8 mouse cellular contexts compared by ENCODE assay signal in genomic region chr19:10203146-10203847, GRCm38 (mm10). TPM values are rescaled to one million over a fixed set of nuclear protein-coding genes. Genes with fewer than 3 reads are reported as not detected.
A peak's percentile ranks its signal among the peaks of the same experiment; 100 is the strongest.
DNase-seq lines count a peak whose midpoint lies in the region; ATAC-seq and TF ChIP-seq lines count a peak whose summit lies in the region.

No protein-coding gene starts in this region.

- H3K27me3 ChIP-seq in cerebellum, adult 2 months (ENCODE audit: control insufficient read depth, insufficient read depth, low read length), result no peaks in the 10 kb centered on the region
- no peaks in the 10 kb centered on the region for H3K27me3 ChIP-seq in E14TG2a.4 (ENCODE audit: insufficient read depth, low read length)
- no peaks in the 10 kb centered on the region for H3K27me3 ChIP-seq in forebrain, embryonic 11.5 days (ENCODE audit: control insufficient read depth, insufficient read depth, low read length)
- no peaks in the 10 kb centered on the region for H3K27me3 ChIP-seq in liver, embryonic 15.5 days

- H3K9me3 ChIP-seq in E14TG2a.4 (ENCODE audit: low read length), result no peaks in the 10 kb centered on the region
- H3K9me3 ChIP-seq in forebrain, embryonic 11.5 days (ENCODE audit: control insufficient read depth, low read length), result no peaks in the 10 kb centered on the region
- H3K9me3 ChIP-seq in liver, embryonic 15.5 days (replicated peaks), result no peaks in the 10 kb centered on the region

- under 1% methylated on average over 23 of the region's 23 CpGs for WGBS in cerebellum, adult 2 months
- whole genome bisulfite sequencing in forebrain, embryonic 11.5 days, result 5% methylated on average over 23 of the region's 23 CpGs
- 1% methylated on average over 23 of the region's 23 CpGs for WGBS in liver, embryonic 15.5 days (ENCODE audit: insufficient replicate concordance)

- no peak for TF ChIP-seq POLR2A in cerebellum, adult 2 months (IDR thresholded peaks at IDR 0.05; ENCODE audit: borderline replicate concordance, insufficient read depth, low read length)

- ATAC-seq in forebrain, embryonic 11.5 days (replicated peaks; ENCODE audit: low FRiP score), result no peak; the same call in 1 of the 2 replicates
- peak; percentile 77 for ATAC-seq in liver, embryonic 15.5 days (ENCODE audit: insufficient read depth)

- H3K9ac ChIP-seq in forebrain, embryonic 11.5 days (ENCODE audit: low read length), result peak overlapping the region; percentile 79
- H3K9ac ChIP-seq in liver, embryonic 15.5 days, result peak overlapping the region; percentile 94

- TF ChIP-seq CTCF in cerebellum, adult 2 months (IDR thresholded peaks at IDR 0.05; ENCODE audit: borderline replicate concordance, insufficient read depth, low read depth, low read length), result no peak
- TF ChIP-seq CTCF in E14TG2a.4 (conservative IDR thresholded peaks at IDR 0.05; ENCODE audit: low read length), result no peak

- peak overlapping the region; percentile 83 for H3K4me3 ChIP-seq in cerebellum, adult 2 months (replicated peaks; ENCODE audit: insufficient read depth, low read depth, low read length)
- peak overlapping the region; percentile 94 for H3K4me3 ChIP-seq in E14TG2a.4 (replicated peaks; ENCODE audit: low read length)
- H3K4me3 ChIP-seq in forebrain, embryonic 11.5 days (ENCODE audit: low read depth, low read length), result peak overlapping the region; percentile 67
- peak overlapping the region; percentile 91 for H3K4me3 ChIP-seq in liver, embryonic 15.5 days (replicated peaks)

- H3K36me3 ChIP-seq in E14TG2a.4 (ENCODE audit: insufficient read depth, low read length), result peaks cover 75% of the 10 kb centered on the region
- H3K36me3 ChIP-seq in forebrain, embryonic 11.5 days (ENCODE audit: control insufficient read depth, insufficient read depth, low read length), result peaks cover 11% of the 10 kb centered on the region
- H3K36me3 ChIP-seq in liver, embryonic 15.5 days (replicated peaks), result peaks cover 66% of the 10 kb centered on the region

- no peaks in the 10 kb centered on the region for H3K4me1 ChIP-seq in cerebellum, adult 2 months (ENCODE audit: control insufficient read depth, insufficient read depth, low read length)
- H3K4me1 ChIP-seq in E14TG2a.4 (replicated peaks; ENCODE audit: low read depth, low read length), result peaks cover 75% of the 10 kb centered on the region
- H3K4me1 ChIP-seq in forebrain, embryonic 11.5 days (replicated peaks; ENCODE audit: control insufficient read depth, insufficient read depth, low read length), result peaks cover 5% of the 10 kb centered on the region; the same call in 1 of the 2 replicates
- peaks cover 60% of the 10 kb centered on the region for H3K4me1 ChIP-seq in liver, embryonic 15.5 days (replicated peaks)

- no peak for DNase-seq in cerebellum, adult 2 months
- no peak for DNase-seq in cerebellum, adult 8-10 months
- no peak for DNase-seq in forebrain, embryonic 11.5 days (ENCODE audit: low spot score)
- DNase-seq in ovary, adult 18-20 months (ENCODE audit: low spot score), result no peak
- DNase-seq in adrenal gland, adult 2 months, result no peak
- no peak for DNase-seq in kidney, adult 11 months

- no peak overlapping the region for H3K27ac ChIP-seq in cerebellum, adult 2 months (ENCODE audit: insufficient read depth, low read length)
- peak overlapping the region; percentile 81 for H3K27ac ChIP-seq in forebrain, embryonic 11.5 days (ENCODE audit: low read depth, low read length)
- peak overlapping the region; percentile 94 for H3K27ac ChIP-seq in liver, embryonic 15.5 days (replicated peaks)

- peak overlapping the region; percentile 76 for H3K4me2 ChIP-seq in forebrain, embryonic 11.5 days (ENCODE audit: low read depth, low read length, severe bottlenecking)
- peak overlapping the region; percentile 75 for H3K4me2 ChIP-seq in liver, embryonic 15.5 days

RNA-seq across cellular contexts. Expression of gene Tmem258, which starts 0.5 kb away (rescaled TPM):
- polyA plus RNA-seq in cerebellum, adult 2 months (2012; rRNA removed), result 59.2 and 65.5 TPM in 2 replicates
- 320 and 330 TPM in 2 replicates for polyA plus RNA-seq in forebrain, embryonic 11.5 days (2014; fragmentation: Nextera tagmentation; extraction: Ambion mirVana)
- polyA plus RNA-seq in liver, embryonic 15.5 days (2015; fragmentation: Nextera tagmentation; extraction: Ambion mirVana), result 254 and 296 TPM in 2 replicates
- total RNA-seq in adrenal gland, adult 2 months (2021), result 100 to 1,000 TPM; 180 to 185 TPM
- polyA plus RNA-seq in adrenal gland, adult 2 months (2012; rRNA removed), result 81.8 and 98.2 TPM in 2 replicates

RNA-seq across cellular contexts. Expression of gene Fen1, which starts 0.7 kb away (rescaled TPM):
- 19.9 and 20.2 TPM in 2 replicates for polyA plus RNA-seq in cerebellum, adult 2 months (2012; rRNA removed)
- polyA plus RNA-seq in forebrain, embryonic 11.5 days (2014; fragmentation: Nextera tagmentation; extraction: Ambion mirVana), result 151 TPM in 2 replicates
- 136 and 142 TPM in 2 replicates for polyA plus RNA-seq in liver, embryonic 15.5 days (2015; fragmentation: Nextera tagmentation; extraction: Ambion mirVana)
- 10 to 100 TPM in 1 of 2 experiments, 1 to 10 TPM in 1; 8.6 to 10.9 TPM for total RNA-seq in adrenal gland, adult 2 months (2021)
- polyA plus RNA-seq in adrenal gland, adult 2 months (2012; rRNA removed), result 4.6 and 7.0 TPM in 2 replicates

RNA-seq across cellular contexts. Expression of gene Fads1, which starts 20.6 kb away (rescaled TPM):
- polyA plus RNA-seq in cerebellum, adult 2 months (2012; rRNA removed), result 141 and 161 TPM in 2 replicates
- polyA plus RNA-seq in forebrain, embryonic 11.5 days (2014; fragmentation: Nextera tagmentation; extraction: Ambion mirVana), result 192 and 196 TPM in 2 replicates
- 73.6 and 80.7 TPM in 2 replicates for polyA plus RNA-seq in liver, embryonic 15.5 days (2015; fragmentation: Nextera tagmentation; extraction: Ambion mirVana)
- 1,000 to 10,000 TPM in 1 of 2 experiments, 100 to 1,000 TPM in 1; 745 to 1,239 TPM for total RNA-seq in adrenal gland, adult 2 months (2021)
- 203 and 332 TPM in 2 replicates for polyA plus RNA-seq in adrenal gland, adult 2 months (2012; rRNA removed)

RNA-seq across cellular contexts. Expression of gene Myrf, which starts 37.3 kb away (rescaled TPM):
- 35.0 and 43.1 TPM in 2 replicates for polyA plus RNA-seq in cerebellum, adult 2 months (2012; rRNA removed)
- 1.8 and 2.1 TPM in 2 replicates for polyA plus RNA-seq in forebrain, embryonic 11.5 days (2014; fragmentation: Nextera tagmentation; extraction: Ambion mirVana)
- 2.6 and 3.2 TPM in 2 replicates for polyA plus RNA-seq in liver, embryonic 15.5 days (2015; fragmentation: Nextera tagmentation; extraction: Ambion mirVana)
- total RNA-seq in adrenal gland, adult 2 months (2021), result 1 to 10 TPM; 2.3 to 2.7 TPM
- 2.5 and 3.1 TPM in 2 replicates for polyA plus RNA-seq in adrenal gland, adult 2 months (2012; rRNA removed)
